Mouse (Mus musculus) T-helper 17 cell (primary cell): ENCODE results near the gene Reep3.

Experiments used
- in situ Hi-C, 2 experiments: fragments of 300-600 bp; cut with MboI, MseI; formaldehyde crosslinking; loops; 1 replicate in 1 of 2; 2 replicates in 1 of 2; pipeline ENCODE4 v1.15.1; 2025; ENCODE audit warnings: high pct_unique_total_duplicates in 2 of 2

Gene Reep3

DNA sequence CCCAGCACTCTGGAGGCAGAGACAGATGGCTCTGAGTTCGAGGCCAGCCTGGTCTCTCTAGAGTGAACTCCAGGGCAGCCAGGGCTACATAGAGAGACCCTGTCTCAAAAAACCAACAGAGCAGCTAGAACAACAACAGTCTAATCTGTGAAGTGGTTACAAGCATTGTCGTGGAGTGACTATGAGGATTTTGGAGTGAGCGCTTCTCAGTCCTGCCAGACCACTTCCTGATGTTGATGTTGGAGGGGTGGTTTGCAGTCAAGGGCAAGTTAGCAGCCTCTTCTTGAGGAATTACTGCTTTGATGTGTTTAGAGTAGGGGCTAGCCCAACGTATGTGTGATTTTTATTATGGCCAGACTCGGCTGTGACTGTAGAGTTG, 15.0 kb upstream of the Reep3 start:
- in situ Hi-C loops, result loop anchor here in 1 of 2 experiments (10.0 kb wide), 1 partner anchor 63 kb away; no protein-coding TSS in a partner anchor

DNA sequence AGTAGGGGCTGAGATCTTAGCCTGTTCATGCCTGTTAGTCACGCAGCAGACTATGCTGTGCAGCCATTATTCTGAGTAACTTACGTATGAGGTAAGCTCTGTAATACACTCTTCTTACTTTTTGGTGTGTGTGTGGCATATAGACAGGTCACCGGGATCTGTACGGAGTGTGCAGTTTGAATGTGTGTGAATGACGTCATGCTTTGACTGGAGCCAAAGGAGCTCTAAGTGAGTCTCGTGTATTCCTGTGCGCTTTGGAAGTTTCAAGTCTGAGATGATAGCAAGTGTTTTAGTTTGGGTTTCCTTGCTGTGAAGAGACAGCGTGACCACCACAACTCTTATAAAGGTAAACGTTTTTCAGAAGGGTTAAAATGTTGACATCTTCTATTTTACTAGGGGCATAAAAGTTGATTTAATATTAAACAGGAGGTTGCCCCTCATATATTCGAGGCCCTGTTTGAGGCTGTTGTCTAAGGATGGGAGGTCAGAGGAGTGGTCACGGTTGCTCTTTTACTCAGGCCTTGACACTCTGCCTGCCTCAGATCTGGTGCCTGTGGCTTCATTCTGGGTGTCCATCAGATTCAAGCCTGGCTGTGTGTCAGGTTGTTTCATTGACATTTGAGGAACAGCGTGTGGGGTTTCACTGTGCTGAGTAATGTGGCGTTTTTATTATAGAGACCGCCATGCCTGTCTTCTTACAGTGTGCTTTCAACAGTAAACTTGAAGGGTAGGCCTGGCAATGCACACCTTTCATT, 14.5 kb upstream of the Reep3 start:
- in situ Hi-C loops, result loop anchor here in 1 of 2 experiments (10.0 kb wide), 1 partner anchor 64 kb away; no protein-coding TSS in a partner anchor

GRCm38 (mm10) chr10:67109635-67110034, 12.9 kb upstream of the Reep3 start:
- in situ Hi-C loops, result loop anchor here in 1 of 2 experiments (10.0 kb wide), 1 partner anchor 65 kb away; no protein-coding TSS in a partner anchor

GRCm38 (mm10) chr10:67108096-67108495, 11.4 kb upstream of the Reep3 start:
- in situ Hi-C loops, result no loop called here

DNA sequence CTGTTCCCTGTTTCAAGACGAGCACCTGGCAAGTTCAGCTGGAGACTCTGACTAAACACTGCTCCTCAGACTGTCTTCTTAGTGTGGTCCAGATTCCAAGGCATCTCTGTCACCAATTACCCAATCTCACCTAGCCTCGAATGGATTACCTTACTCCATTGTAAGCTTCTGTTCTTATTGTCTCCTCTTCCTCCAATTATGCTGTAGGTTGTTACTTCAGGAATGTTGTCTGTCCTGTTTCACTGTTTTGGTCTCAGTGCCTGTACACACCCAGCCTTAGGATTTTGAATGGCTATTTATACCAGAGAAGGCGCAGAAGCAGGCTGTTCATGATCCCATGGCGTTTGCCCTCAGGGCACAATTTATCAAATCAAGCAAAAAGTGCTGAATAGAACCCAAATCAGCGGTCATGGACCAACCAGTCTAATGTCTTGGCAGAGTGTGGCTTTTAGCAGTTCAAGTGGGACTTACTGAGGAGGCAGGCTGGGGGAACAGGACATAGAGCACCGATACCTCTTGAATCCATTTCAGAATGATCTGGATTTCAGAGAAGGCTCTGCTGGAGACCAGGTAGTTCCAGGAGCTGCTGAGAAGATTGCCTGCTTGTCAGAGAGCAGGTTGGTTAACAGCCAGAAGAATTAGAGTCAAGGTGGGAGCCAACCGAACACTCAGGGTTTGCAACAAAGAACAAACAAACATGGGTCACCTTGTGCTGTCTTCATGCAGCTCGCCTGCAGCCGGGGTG, 10.4 kb upstream of the Reep3 start:
- in situ Hi-C loops, result no loop called here

GRCm38 (mm10) chr10:67106400-67106799, 9.7 kb upstream of the Reep3 start:
- in situ Hi-C loops, result no loop called here

DNA sequence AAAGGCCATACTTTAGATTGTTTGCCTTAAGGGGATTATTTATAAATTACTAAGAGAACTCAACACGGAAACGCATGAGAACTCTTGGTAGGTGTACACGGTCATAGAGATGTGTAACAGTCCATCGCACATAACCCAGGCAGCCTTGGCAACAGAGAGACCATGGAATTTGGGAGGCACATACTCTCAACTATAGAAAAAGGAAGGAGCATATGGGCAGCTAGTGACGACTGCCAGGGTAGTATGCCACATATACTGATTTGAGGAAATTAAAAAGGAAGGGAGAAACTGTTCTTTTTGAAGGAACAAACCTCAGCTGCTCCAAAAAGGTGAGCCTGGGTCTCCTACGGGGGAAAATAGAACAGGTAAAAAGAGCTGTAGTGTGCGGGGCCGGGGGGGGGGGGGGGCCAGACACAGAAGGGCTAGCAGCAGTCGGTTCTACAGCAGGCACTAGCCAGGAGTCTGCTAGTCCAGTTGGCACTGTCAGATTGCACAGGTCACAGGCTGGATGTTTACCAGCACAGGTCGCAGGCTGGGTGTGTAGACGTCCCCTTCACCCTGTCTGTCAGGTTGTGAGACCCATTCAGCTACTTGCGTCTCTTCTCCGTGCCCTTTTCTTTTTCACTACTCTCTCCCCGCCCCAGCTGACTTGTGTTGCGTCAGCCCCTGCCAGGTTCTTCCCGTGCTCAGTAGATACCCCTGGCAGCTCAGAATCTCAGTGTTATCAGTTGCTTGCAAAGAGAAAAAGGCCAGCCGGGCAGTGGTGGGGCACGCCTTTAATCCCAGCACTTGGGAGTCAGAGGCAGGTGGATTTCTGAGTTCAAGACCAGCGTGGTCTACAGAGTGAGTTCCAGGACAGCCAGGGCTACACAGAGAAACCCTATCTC, 8.8 kb upstream of the Reep3 start:
- in situ Hi-C loops, result no loop called here

DNA sequence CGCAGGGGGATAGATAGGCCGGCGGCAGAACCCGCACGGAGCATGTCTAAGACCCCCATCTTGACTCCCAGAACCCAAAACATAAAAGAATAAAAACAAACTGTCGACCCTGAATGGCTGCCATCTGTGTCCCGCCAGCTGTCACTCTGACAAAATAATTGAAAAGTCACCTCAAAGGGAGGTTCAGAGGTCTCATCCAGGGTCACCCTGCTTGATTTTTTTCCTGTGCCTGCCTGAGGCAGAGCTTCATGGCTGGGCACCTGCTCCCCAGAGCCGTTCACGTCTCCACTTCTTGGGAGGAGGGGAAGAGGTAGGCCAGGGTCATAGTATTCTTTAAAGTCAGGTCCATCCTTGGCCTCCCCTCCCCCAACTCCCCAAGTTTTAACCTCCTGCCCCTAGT, 7.8 kb upstream of the Reep3 start:
- in situ Hi-C loops, result loop anchor here in 1 of 2 experiments (5.0 kb wide), 1 partner anchor 197 kb away; no protein-coding TSS in a partner anchor

GRCm38 (mm10) chr10:67100831-67101251, 4.1 kb upstream of the Reep3 start:
- in situ Hi-C loops, result loop anchor here in 1 of 2 experiments (5.0 kb wide), 1 partner anchor 194 kb away; no protein-coding TSS in a partner anchor

- in situ Hi-C loops, result loop anchor here in 1 of 2 experiments (5.0 kb wide), 1 partner anchor 193 kb away; no protein-coding TSS in a partner anchor
Observed at GRCm38 (mm10) chr10:67100011-67100661, 3.4 kb upstream of the Reep3 start.

DNA sequence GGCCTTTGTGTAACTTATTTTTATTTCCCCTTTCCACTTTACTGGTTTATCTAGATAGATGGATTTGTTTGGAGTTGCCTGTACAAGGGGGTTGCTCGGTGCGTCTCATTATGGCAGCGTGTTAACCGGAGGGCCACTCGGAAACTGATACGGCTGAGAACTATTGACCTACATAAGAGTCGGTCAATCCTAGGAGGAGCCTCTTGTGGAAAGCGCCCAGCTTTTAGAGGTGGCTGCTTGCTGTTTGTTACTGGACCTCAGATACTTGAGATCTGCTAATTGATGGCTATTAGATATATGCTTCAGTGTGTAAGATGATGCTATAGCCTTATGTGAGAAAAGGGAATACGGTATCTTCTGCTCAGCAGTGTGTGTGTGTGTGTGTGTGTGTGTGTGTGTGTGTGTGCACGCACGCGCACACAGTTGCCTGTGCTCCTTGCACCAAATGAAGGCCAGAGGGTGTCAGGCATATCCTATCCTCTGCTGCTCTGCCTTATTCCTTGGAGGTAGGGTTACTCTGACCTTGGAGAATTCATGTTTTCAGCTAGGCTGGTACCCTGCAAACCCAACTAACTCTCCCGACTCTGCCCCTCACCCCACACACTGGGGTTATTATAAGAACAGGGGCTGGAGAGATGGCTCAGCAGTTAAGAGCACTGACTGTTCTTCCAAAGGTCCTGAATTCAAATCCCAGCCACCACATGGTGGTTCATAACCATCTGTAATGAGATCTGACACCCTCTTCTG, 2.6 kb upstream of the Reep3 start:
- in situ Hi-C loops, result loop anchor here in 1 of 2 experiments (5.0 kb wide), 1 partner anchor 93 kb away; no protein-coding TSS in a partner anchor

DNA sequence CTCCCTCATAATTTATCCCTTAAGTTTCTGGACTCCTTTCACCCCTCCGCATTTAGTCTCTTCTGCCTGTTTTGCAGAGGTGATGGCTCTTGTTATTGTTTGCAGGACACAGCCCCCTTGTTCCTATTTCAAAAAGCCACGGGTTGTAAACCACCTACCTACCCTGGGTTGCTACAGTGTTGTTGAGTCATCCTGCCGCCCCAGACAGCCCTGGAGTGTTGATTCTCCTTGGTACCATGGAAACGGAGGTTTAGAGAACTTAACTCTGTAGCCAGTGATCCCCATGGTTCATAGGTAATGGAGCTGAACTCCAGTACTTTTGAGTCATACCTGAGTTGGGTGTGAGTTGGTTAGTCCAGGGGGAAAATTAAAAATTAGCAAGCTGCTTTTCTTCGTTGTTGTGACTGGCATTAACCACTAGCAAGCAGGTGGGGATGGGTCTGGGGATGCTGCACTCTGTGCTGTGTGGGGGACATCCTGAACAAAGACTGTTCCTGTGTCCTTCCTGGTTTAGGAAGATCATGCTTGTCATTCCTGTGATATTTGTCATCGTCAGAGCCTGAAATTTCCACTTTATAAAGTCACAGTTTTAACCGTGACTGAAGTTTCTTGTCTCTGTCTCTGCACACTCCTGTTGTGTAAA, 1.8 kb upstream of the Reep3 start:
- in situ Hi-C loops, result loop anchor here in 1 of 2 experiments (5.0 kb wide), 1 partner anchor 94 kb away; no protein-coding TSS in a partner anchor

DNA sequence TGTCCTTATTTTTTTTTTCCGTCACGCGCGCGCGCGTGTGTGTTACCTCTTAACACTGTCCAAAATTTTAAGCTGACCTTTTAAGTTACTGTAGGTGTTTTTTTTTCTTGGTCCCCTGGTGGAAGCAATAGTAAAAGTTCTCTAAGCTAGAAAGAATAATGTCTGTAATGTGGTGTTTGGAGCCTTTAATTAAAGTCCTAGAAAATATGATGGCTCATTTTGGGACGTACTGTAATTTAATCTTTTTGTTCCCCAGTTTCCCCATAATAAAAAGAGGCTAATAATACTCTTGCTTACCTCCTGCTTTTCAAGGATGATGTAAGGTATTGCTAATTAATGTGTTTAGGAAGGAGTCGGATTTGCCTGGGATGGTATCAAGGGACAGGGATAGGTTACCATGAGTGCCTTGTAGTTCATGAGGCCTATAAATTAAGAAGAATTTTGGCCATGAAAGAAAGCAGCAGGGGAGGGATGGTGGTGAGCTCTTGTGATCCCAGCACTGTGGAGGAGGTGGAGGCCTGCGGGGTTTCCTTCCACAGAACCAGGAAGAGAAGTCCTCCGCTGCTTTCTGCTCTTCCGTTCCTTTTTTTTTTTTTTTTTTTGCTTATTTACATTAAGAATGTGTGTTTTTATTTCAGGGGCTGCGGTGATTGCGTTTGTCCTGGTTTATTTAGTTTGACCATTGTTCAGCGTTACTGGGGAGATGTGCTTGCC, 849 bp upstream of the Reep3 start:
- in situ Hi-C loops, result loop anchor here in 1 of 2 experiments (5.0 kb wide), 1 partner anchor 95 kb away; no protein-coding TSS in a partner anchor

DNA sequence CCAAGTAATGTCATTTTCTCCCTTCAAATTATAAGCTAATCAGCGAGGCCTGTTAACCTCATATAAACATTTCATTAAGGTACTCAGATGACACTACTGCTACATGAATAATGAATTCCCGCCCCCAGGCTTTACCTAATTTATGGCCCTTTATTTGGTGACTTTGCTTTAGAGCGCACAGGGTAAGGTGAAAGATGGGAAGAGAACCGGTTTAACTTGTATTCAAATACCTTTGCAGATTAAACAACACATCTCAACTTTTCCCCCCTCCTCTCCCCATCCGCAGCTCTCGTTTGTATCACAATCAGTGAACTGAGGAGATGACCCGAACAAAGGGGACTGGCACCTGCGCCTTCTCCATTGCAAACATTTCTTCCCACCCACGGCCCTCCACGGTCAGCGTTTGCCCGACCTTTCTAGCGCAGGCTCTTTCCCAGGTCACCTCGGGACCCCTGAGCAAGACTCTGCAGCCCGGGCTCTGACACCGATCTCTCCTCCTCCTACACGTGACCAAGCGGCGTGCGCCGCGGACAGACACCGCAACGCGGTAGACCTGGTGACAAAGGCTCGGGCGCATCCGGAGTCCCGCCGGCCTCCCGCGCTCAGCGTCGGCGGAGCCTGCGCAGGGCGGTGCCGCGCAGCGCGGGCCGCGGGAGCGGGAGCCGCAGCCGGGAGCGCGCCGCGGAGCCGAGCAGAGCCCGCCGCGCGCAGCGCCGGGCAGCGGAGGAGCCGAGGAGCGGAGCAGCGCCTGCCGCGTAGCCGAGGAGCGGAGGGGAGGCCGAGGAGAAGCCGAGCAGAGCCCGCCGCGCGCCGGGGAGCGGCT, 736 bp downstream of the Reep3 start, which contains the start of gene Jmjd1c:
Gene Jmjd1c, plus strand, starts transcription at position 328 of the 823 bp plus-strand sequence.
- in situ Hi-C loops, result loop anchor here in 1 of 2 experiments (5.0 kb wide), 1 partner anchor 96 kb away; no protein-coding TSS in a partner anchor

GRCm38 (mm10) chr10:67094922-67095321, 1.8 kb downstream of the Reep3 start:
- in situ Hi-C loops, result loop anchor here in 1 of 2 experiments (5.0 kb wide), 1 partner anchor 97 kb away; no protein-coding TSS in a partner anchor

DNA sequence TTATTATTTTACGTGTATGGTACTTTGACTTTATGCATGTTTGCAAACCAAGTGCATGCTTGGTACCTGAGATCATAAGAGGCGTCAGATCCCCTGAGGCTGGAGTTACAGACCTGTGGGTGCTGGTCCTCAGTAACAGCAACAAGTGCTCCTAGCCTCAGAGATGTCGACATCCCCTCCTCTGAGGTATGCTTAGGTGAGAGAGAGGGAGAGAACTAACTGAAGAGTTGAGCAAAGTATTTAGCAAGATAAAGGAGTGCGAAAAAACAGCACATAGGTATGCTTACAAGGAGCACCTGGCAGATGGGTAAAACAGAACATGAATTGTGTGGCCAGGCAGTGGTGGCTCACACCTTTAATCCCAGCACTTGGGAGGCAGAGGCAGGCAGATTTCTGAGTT, 6.1 kb downstream of the Reep3 start:
- in situ Hi-C loops, result no loop called here

GRCm38 (mm10) chr10:67087447-67088226, 9.1 kb downstream of the Reep3 start:
- in situ Hi-C loops, result no loop called here
